Mouse (Mus musculus) olfactory bulb, adult 2 months (tissue): Measurements from ENCODE around the gene Sptbn1. TPM values are rescaled to one million over a fixed set of nuclear protein-coding genes. Genes with fewer than 3 reads are reported as not detected.
A peak's percentile ranks its signal among the peaks of the same experiment; 100 is the strongest.

Experiments used
- H3K27ac ChIP-seq: fragments of 200-500 bp; 2 replicates; pipeline ENCODE4 v1.5.1; 2012; ENCODE audit warnings: low read depth, low read length; ENCODE audit not compliant: insufficient read depth
- H3K4me1 ChIP-seq: fragments of 200-500 bp; 2 replicates; pipeline ENCODE4 v1.6.1; 2012; ENCODE audit warnings: low read length; ENCODE audit not compliant: control insufficient read depth, insufficient read depth
- H3K4me3 ChIP-seq: fragments of 200-500 bp; 2 replicates; pipeline ENCODE4 v1.5.1; 2012; ENCODE audit warnings: mild to moderate bottlenecking, low read depth, low read length, moderate library complexity; ENCODE audit not compliant: insufficient read depth
- CTCF ChIP-seq: fragments of 200-500 bp; IDR thresholded peaks from 2 replicates; pipeline ENCODE4 v1.5.1; 2012; ENCODE audit warnings: low read depth, mild to moderate bottlenecking, low read length, moderate library complexity; ENCODE audit not compliant: insufficient read depth
- POLR2A ChIP-seq: fragments of 200-500 bp; IDR thresholded peaks from 2 replicates; pipeline ENCODE4 v1.6.1; 2012; ENCODE audit warnings: mild to moderate bottlenecking, low read depth, low read length, moderate library complexity; ENCODE audit not compliant: insufficient read depth
- WGBS: fragments of 180-500 bp; shearing (Covaris S2); methylation state at CpG from one replicate; pipeline ENCODE4 v1.1.7; 2018; 5-methylcytosine and 5-hydroxymethylcytosine counted together
- polyA plus RNA-seq: library from polyadenylated mRNA; stranded (reverse); fragments of >200 nt; gene quantifications from 2 replicates; pipeline ENCODE4 v1.2.4, GENCODE M21; 2012; ENCODE audit warnings: low replicate concordance; ENCODE audit not compliant: missing spikeins, insufficient read depth, insufficient read length

The Sptbn1 gene
- polyA plus RNA-seq, 1 experiment, result 195 TPM

DNA sequence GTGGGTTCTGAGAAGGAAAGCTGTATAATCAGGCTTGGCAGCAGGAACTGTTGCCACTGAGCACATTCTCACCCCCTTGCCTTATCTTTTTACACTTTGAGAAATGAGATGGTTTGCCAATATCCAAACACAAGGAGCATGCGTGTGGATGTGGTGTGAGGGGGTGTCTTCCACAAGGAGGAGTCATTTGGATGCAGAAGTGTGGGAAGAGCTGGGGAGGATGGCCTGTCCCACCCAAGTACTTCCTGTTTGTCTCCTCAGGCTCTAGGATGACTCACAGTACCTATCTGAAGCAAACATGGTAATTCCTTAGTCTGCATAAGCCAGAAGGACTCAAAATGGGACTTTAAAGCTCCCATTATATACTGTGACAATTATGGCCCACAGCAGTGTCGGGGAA, 165.4 kb downstream of the Sptbn1 start:
- Histone ChIP-seq H3K27ac (no peak overlapping the region), H3K4me1 (no peaks in the 10 kb centered on the region), H3K4me3 (no peak overlapping the region)
- TF ChIP-seq CTCF (no peak), POLR2A (no peak)
- 48% methylated on average over 2 of the region's 2 CpGs for WGBS

- Histone ChIP-seq H3K4me3 (no peak overlapping the region), H3K4me1 (no peaks in the 10 kb centered on the region), H3K27ac (no peak overlapping the region)
- 91% methylated on average over 1 of the region's 1 CpGs for WGBS
- no peak for TF ChIP-seq CTCF
- no peak for TF ChIP-seq POLR2A
These were observed 166.2 kb downstream of the Sptbn1 start for GRCm38 (mm10) chr11:30101796-30102195.

- no peak overlapping the region for H3K4me3 ChIP-seq
- no peak for TF ChIP-seq POLR2A
- H3K27ac ChIP-seq, result no peak overlapping the region
- 97% methylated on average over 2 of the region's 2 CpGs for WGBS
- H3K4me1 ChIP-seq, result no peaks in the 10 kb centered on the region
These were observed 166.8 kb downstream of the Sptbn1 start for GRCm38 (mm10) chr11:30101162-30101561.

- Histone ChIP-seq H3K27ac (no peak overlapping the region), H3K4me3 (no peak overlapping the region), H3K4me1 (no peaks in the 10 kb centered on the region)
- WGBS, result 94% methylated on average over 6 of the region's 6 CpGs
- TF ChIP-seq CTCF (no peak), POLR2A (no peak)
These were observed 168.1 kb downstream of the Sptbn1 start for GRCm38 (mm10) chr11:30099916-30100315.

DNA sequence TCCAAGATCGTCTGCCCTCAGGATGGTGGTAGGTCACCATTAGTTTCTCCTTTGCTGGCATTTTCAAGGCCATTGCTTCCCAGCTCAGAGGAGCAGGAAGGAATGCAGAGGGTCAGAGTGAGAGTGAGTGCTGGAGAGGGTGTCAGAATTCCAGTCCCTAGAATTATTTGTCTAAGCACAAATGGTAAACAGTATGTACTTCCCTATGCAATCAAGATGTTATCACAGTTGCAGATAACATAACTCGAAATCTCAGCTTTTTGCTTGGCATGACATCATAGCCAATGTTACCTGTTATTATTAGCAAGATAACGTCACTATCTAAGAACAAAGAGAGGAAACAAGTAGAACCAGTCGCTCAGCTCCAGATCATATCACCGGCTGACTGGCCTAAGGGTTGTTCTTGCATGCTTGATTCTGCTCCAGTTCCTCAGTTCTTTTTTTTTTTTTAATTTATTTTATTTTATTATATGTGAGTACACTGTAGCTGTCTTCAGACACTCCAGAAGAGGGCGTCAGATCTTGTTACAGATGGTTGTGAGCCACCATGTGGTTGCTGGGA, 172.7 kb downstream of the Sptbn1 start:
- Histone ChIP-seq H3K4me1 (no peaks in the 10 kb centered on the region), H3K27ac (no peak overlapping the region), H3K4me3 (no peak overlapping the region)
- TF ChIP-seq POLR2A (no peak), CTCF (no peak)
- 90% methylated on average over 6 of the region's 6 CpGs for whole genome bisulfite sequencing

DNA sequence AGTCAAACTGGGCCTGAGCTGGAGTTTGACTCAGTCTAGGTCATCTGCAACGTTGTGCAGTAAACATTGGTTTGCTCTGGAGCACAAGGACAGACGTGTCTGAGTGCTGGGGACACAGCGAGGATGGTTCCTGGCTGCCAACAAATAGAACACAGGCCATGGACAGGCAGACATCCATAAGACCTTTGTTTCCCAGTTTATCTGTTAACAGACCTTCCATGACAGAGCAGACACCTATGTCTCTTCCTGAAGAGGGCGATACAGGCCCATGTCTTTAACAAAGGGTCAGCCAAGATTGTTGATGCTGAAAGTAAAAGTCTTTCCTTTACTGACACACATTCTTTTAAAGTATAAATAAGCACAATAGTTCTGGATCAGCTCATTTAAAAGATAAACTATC, 176.1 kb downstream of the Sptbn1 start:
- no peak for TF ChIP-seq CTCF
- TF ChIP-seq POLR2A, result no peak
- 58% methylated on average over 4 of the region's 4 CpGs for WGBS
- no peak overlapping the region for H3K4me3 ChIP-seq
- H3K27ac ChIP-seq, result no peak overlapping the region
- H3K4me1 ChIP-seq, result no peaks in the 10 kb centered on the region

- Histone ChIP-seq H3K27ac (no peak overlapping the region), H3K4me3 (no peak overlapping the region), H3K4me1 (0 out of 2 replicates have a peak, but pooled peaks cover 2% of the 10 kb centered on the region)
- TF ChIP-seq POLR2A (no peak), CTCF (no peak)
These were observed 182.9 kb downstream of the Sptbn1 start for GRCm38 (mm10) chr11:30085114-30085513.

DNA sequence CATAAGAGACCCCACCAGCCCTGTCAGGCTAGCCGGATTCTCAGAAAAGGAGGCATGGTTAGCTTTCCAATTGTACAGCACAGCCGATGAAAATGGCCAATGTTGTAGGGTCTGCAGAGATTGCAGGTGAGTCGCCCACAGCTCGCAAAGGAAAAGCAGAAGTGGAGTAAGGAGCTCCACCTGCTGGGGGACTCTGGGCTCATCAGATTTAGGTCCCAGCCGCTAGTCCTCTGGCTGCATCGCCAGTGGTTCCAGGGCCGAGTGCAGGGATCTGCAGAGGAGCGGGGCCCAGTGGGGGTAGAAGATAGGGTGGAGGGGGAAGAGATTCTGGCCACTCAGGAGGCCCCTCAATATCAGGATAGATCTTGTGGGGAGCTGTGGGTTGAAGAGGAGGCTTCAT, 210.7 kb downstream of the Sptbn1 start:
- no peak overlapping the region for H3K27ac ChIP-seq
- no peaks in the 10 kb centered on the region for H3K4me1 ChIP-seq
- 57% methylated on average over 8 of the region's 8 CpGs for WGBS
- peak; percentile 41; the same call in 1 of the 2 replicates for TF ChIP-seq CTCF
- TF ChIP-seq POLR2A, result no peak
- H3K4me3 ChIP-seq, result no peak overlapping the region

Other genes starting within 250 kb of the Sptbn1 start
- gene Eml6, start 242.1 kb downstream of the Sptbn1 start, polyA plus RNA-seq, result not detected in 2 replicates
- gene 4930505A04Rik, start 203.7 kb upstream of the Sptbn1 start, polyA plus RNA-seq, result not detected in 2 replicates